Mouse (Mus musculus): ENCODE measurements around the gene Arntl2. TPM values are rescaled to one million over a fixed set of nuclear protein-coding genes. Genes with fewer than 3 reads are reported as not detected.
A peak's percentile ranks its signal among the peaks of the same experiment; 100 is the strongest.

Gene Arntl2
- total RNA-seq (2012; rRNA removed) = not detected in 2 replicates
- total RNA-seq (2014; rRNA removed) = 0.07 TPM in 1 of 2 replicates, not detected in the other
- not detected in 2 replicates for polyA plus RNA-seq (2012; ENCODE audit: insufficient read length, low read depth)

GRCm38 (mm10) chr6:146795924-146796545 is at the start of gene Arntl2:
Gene Arntl2 (plus strand): TSS chr6:146796055.
- H3K79me2 ChIP-seq (replicated peaks; ENCODE audit: control insufficient read depth, extremely low read depth, insufficient read depth, poor library complexity, severe bottlenecking) = no peaks in the 10 kb centered on the region
- DNase-seq (ENCODE audit: extremely low read depth) = no peak
- no peaks in the 10 kb centered on the region for H3K9me3 ChIP-seq (replicated peaks; ENCODE audit: low read length)
- dilution Hi-C loops (cut with MboI; ENCODE audit: extremely low pct_ligation_motif_present, extremely low pct_unique_long_range_greater_than_20kb, low sequenced_read_pairs) = no loop called here
- no peaks in the 10 kb centered on the region for H3K27me3 ChIP-seq (replicated peaks)
- H3K4me1 ChIP-seq (ENCODE audit: control insufficient read depth in 1 of 2, insufficient read depth in 2 of 2) = peaks cover 0 to 16% of the 10 kb centered on the region in 2 experiments; a peak in 3 of 4 replicates
- H3K4me3 ChIP-seq (replicated peaks in 1 of 3; ENCODE audit: low read depth in 2 of 3, low read length in 2 of 3, poor library complexity in 1 of 3) = no peak within 1 kb of the TSS
- H3K4me2 ChIP-seq (ENCODE audit: insufficient read depth, low read depth, poor library complexity, severe bottlenecking) = no peak within 1 kb of the TSS
- no peak within 1 kb of the TSS for H3K9ac ChIP-seq (ENCODE audit: insufficient read depth, low read depth)
- in situ Hi-C loops (cut with MboI; ENCODE audit: low pct_ligation_motif_present, low pct_unique_long_range_greater_than_20kb, low sequenced_read_pairs) = no loop called here
- TF ChIP-seq KAT2A (IDR thresholded peaks at IDR 0.05; ENCODE audit: insufficient replicate concordance, low read length) = no peak
- no peak for TF ChIP-seq IRF4 (IDR thresholded peaks at IDR 0.05; ENCODE audit: low read depth, low read length)
- TF ChIP-seq EP300 (IDR thresholded peaks at IDR 0.05; ENCODE audit: low read length) = no peak
- no peak for TF ChIP-seq SIN3A (IDR thresholded peaks at IDR 0.05; ENCODE audit: low read length)
- no peak for TF ChIP-seq MEF2A (IDR thresholded peaks at IDR 0.05; ENCODE audit: borderline replicate concordance, low read depth, low read length)
- TF ChIP-seq NELFE (IDR thresholded peaks at IDR 0.05; ENCODE audit: low read depth, low read length) = no peak
- no peak for TF ChIP-seq GABPA (IDR thresholded peaks at IDR 0.05; ENCODE audit: insufficient replicate concordance, low read depth, low read length)
- no peak for TF ChIP-seq MAZ (IDR thresholded peaks at IDR 0.05; ENCODE audit: low read depth, low read length)
- TF ChIP-seq MXI1 (IDR thresholded peaks at IDR 0.05; ENCODE audit: low read depth, low read length) = no peak
- no peak for TF ChIP-seq CHD2 (IDR thresholded peaks at IDR 0.05; ENCODE audit: low read length)
- no peak for TF ChIP-seq BHLHE40 (IDR thresholded peaks at IDR 0.05; ENCODE audit: low read depth, low read length)
- no peak for TF ChIP-seq UBTF (IDR thresholded peaks at IDR 0.05; ENCODE audit: low read depth, low read length)
- TF ChIP-seq CTCF (conservative IDR thresholded peaks at IDR 0.05 in 1 of 2, IDR thresholded peaks at IDR 0.05 in 1 of 2; ENCODE audit: low read depth in 2 of 2, low read length in 2 of 2) = no peak
- no peak for TF ChIP-seq RAD21 (IDR thresholded peaks at IDR 0.05; ENCODE audit: low read depth, low read length)
- no peak for TF ChIP-seq USF2 (conservative IDR thresholded peaks at IDR 0.05; ENCODE audit: low read depth, low read length)
- H3K27ac ChIP-seq (ENCODE audit: insufficient read depth, low read depth) = no peak within 1 kb of the TSS
- no peaks in the 10 kb centered on the region for H3K36me3 ChIP-seq (replicated peaks in 1 of 2; ENCODE audit: control insufficient read depth in 1 of 2, insufficient read depth in 1 of 2, low read length in 1 of 2)

- peak; percentile 58 for TF ChIP-seq BHLHE40 (IDR thresholded peaks at IDR 0.05; ENCODE audit: low read depth, low read length)
- no peak for TF ChIP-seq GABPA (IDR thresholded peaks at IDR 0.05; ENCODE audit: insufficient replicate concordance, low read depth, low read length)
- no peak for TF ChIP-seq MXI1 (IDR thresholded peaks at IDR 0.05; ENCODE audit: low read depth, low read length)
- peak; percentile 32; the same call in 1 of the 2 replicates for TF ChIP-seq TCF12 (IDR thresholded peaks at IDR 0.05; ENCODE audit: low read depth, low read length)
- peak; percentile 93 for TF ChIP-seq MEF2A (IDR thresholded peaks at IDR 0.05; ENCODE audit: borderline replicate concordance, low read depth, low read length)
- TF ChIP-seq CTCF (conservative IDR thresholded peaks at IDR 0.05 in 1 of 2, IDR thresholded peaks at IDR 0.05 in 1 of 2; ENCODE audit: low read depth in 2 of 2, low read length in 2 of 2) = no peak
- peak; percentile 45 for TF ChIP-seq IRF4 (IDR thresholded peaks at IDR 0.05; ENCODE audit: low read depth, low read length)
- TF ChIP-seq EP300 (IDR thresholded peaks at IDR 0.05; ENCODE audit: low read length) = peak; percentile 60
- 0 out of 2 replicates have a peak, but pooled peaks have one; percentile 31 for TF ChIP-seq JUND (conservative IDR thresholded peaks at IDR 0.05; ENCODE audit: low read depth, low read length)
- peak; percentile 84 for TF ChIP-seq ETS1 (conservative IDR thresholded peaks at IDR 0.05; ENCODE audit: low read depth, low read length)
- Histone ChIP-seq H3K4me3 (replicated peaks in 1 of 3; ENCODE audit: low read depth in 2 of 3, low read length in 2 of 3, poor library complexity in 1 of 3) (no peak overlapping the region), H3K4me1 (ENCODE audit: control insufficient read depth in 1 of 2, insufficient read depth in 2 of 2) (peaks cover 19 to 68% of the 10 kb centered on the region in 2 experiments), H3K9ac (ENCODE audit: insufficient read depth, low read depth) (no peak overlapping the region), H3K4me2 (ENCODE audit: insufficient read depth, low read depth, poor library complexity, severe bottlenecking) (peak overlapping the region; percentile 0; the same call in 1 of the 2 replicates), H3K27ac (ENCODE audit: insufficient read depth, low read depth) (no peak overlapping the region), H3K79me2 (replicated peaks; ENCODE audit: control insufficient read depth, extremely low read depth, insufficient read depth, poor library complexity, severe bottlenecking) (no peaks in the 10 kb centered on the region), H3K27me3 (replicated peaks) (no peaks in the 10 kb centered on the region), H3K36me3 (replicated peaks in 1 of 2; ENCODE audit: control insufficient read depth in 1 of 2, insufficient read depth in 1 of 2, low read length in 1 of 2) (no peaks in the 10 kb centered on the region), H3K9me3 (replicated peaks; ENCODE audit: low read length) (no peaks in the 10 kb centered on the region)
- DNase-seq (ENCODE audit: extremely low read depth) = peak; percentile 38
- in situ Hi-C loops (cut with MboI; ENCODE audit: low pct_ligation_motif_present, low pct_unique_long_range_greater_than_20kb, low sequenced_read_pairs) = no loop called here
- dilution Hi-C loops (cut with MboI; ENCODE audit: extremely low pct_ligation_motif_present, extremely low pct_unique_long_range_greater_than_20kb, low sequenced_read_pairs) = no loop called here
These were observed 49.3 kb upstream of the Arntl2 start for GRCm38 (mm10) chr6:146746577-146746976.

All from CH12.LX (cell line).